Mouse (Mus musculus): Measurements from ENCODE around the gene Bhlhe41. TPM values are rescaled to one million over a fixed set of nuclear protein-coding genes. Genes with fewer than 3 reads are reported as not detected.

Gene Bhlhe41
- polyA plus RNA-seq, 1 experiment from 2014 or later, result 6.6 TPM

- Histone ChIP-seq H3K9me3 (ENCODE audit: control insufficient read depth, low read length) (no peaks in the 10 kb centered on the region), H3K9ac (replicated peaks; ENCODE audit: low read depth, low read length) (no peak overlapping the region), H3K4me2 (ENCODE audit: low read depth, low read length) (no peak overlapping the region), H3K27me3 (ENCODE audit: control insufficient read depth, insufficient read depth, low read length) (no peaks in the 10 kb centered on the region), H3K4me3 (ENCODE audit: low read depth, low read length) (no peak overlapping the region), H3K4me1 (ENCODE audit: control insufficient read depth, insufficient read depth, low read length) (no peaks in the 10 kb centered on the region), H3K36me3 (ENCODE audit: control insufficient read depth, insufficient read depth, low read length) (no peaks in the 10 kb centered on the region), H3K27ac (ENCODE audit: low read depth, low read length) (no peak overlapping the region)
- no peak for ATAC-seq (ENCODE audit: low read depth)
- 79% methylated on average over 8 of the region's 8 CpGs for WGBS
Measured at GRCm38 (mm10) chr6:145832927-145833326, 32.4 kb downstream of the Bhlhe41 start.

GRCm38 (mm10) chr6:145830617-145831016 is 34.7 kb downstream of the Bhlhe41 start:
- Histone ChIP-seq H3K4me3 (ENCODE audit: low read depth, low read length) (no peak overlapping the region), H3K9ac (replicated peaks; ENCODE audit: low read depth, low read length) (no peak overlapping the region), H3K27me3 (ENCODE audit: control insufficient read depth, insufficient read depth, low read length) (no peaks in the 10 kb centered on the region), H3K4me1 (ENCODE audit: control insufficient read depth, insufficient read depth, low read length) (no peaks in the 10 kb centered on the region), H3K4me2 (ENCODE audit: low read depth, low read length) (no peak overlapping the region), H3K27ac (ENCODE audit: low read depth, low read length) (no peak overlapping the region), H3K36me3 (ENCODE audit: control insufficient read depth, insufficient read depth, low read length) (no peaks in the 10 kb centered on the region), H3K9me3 (ENCODE audit: control insufficient read depth, low read length) (no peaks in the 10 kb centered on the region)
- ATAC-seq (ENCODE audit: low read depth), result 0 out of 2 replicates have a peak, but pooled peaks have one; percentile 44
- 64% methylated on average over 9 of the region's 9 CpGs for WGBS

- Histone ChIP-seq H3K36me3 (ENCODE audit: control insufficient read depth, insufficient read depth, low read length) (no peaks in the 10 kb centered on the region), H3K4me3 (ENCODE audit: low read depth, low read length) (no peak overlapping the region), H3K27ac (ENCODE audit: low read depth, low read length) (no peak overlapping the region), H3K4me1 (ENCODE audit: control insufficient read depth, insufficient read depth, low read length) (no peaks in the 10 kb centered on the region), H3K9me3 (ENCODE audit: control insufficient read depth, low read length) (no peaks in the 10 kb centered on the region), H3K4me2 (ENCODE audit: low read depth, low read length) (no peak overlapping the region), H3K27me3 (ENCODE audit: control insufficient read depth, insufficient read depth, low read length) (no peaks in the 10 kb centered on the region), H3K9ac (replicated peaks; ENCODE audit: low read depth, low read length) (no peak overlapping the region)
- ATAC-seq (ENCODE audit: low read depth), result peak; percentile 82; the same call in 1 of the 2 replicates
- 16% methylated on average over 8 of the region's 8 CpGs for WGBS
Measured at GRCm38 (mm10) chr6:145830117-145830516, 35.2 kb downstream of the Bhlhe41 start.

GRCm38 (mm10) chr6:145829062-145829835 is 36.1 kb downstream of the Bhlhe41 start:
- H3K27me3 ChIP-seq (ENCODE audit: control insufficient read depth, insufficient read depth, low read length), result no peaks in the 10 kb centered on the region
- H3K4me2 ChIP-seq (ENCODE audit: low read depth, low read length), result no peak overlapping the region
- H3K27ac ChIP-seq (ENCODE audit: low read depth, low read length), result no peak overlapping the region
- H3K9me3 ChIP-seq (ENCODE audit: control insufficient read depth, low read length), result no peaks in the 10 kb centered on the region
- ATAC-seq (ENCODE audit: low read depth), result no peak
- no peak overlapping the region for H3K4me3 ChIP-seq (ENCODE audit: low read depth, low read length)
- 84% methylated on average over 16 of the region's 16 CpGs for WGBS
- no peak overlapping the region for H3K9ac ChIP-seq (replicated peaks; ENCODE audit: low read depth, low read length)
- H3K36me3 ChIP-seq (ENCODE audit: control insufficient read depth, insufficient read depth, low read length), result no peaks in the 10 kb centered on the region
- H3K4me1 ChIP-seq (ENCODE audit: control insufficient read depth, insufficient read depth, low read length), result no peaks in the 10 kb centered on the region

- WGBS, result 97% methylated on average over 4 of the region's 4 CpGs
- Histone ChIP-seq H3K9ac (replicated peaks; ENCODE audit: low read depth, low read length) (no peak overlapping the region), H3K27ac (ENCODE audit: low read depth, low read length) (no peak overlapping the region), H3K36me3 (ENCODE audit: control insufficient read depth, insufficient read depth, low read length) (no peaks in the 10 kb centered on the region), H3K4me1 (ENCODE audit: control insufficient read depth, insufficient read depth, low read length) (no peaks in the 10 kb centered on the region), H3K9me3 (ENCODE audit: control insufficient read depth, low read length) (no peaks in the 10 kb centered on the region), H3K4me3 (ENCODE audit: low read depth, low read length) (no peak overlapping the region), H3K4me2 (ENCODE audit: low read depth, low read length) (no peak overlapping the region), H3K27me3 (ENCODE audit: control insufficient read depth, insufficient read depth, low read length) (no peaks in the 10 kb centered on the region)
- no peak for ATAC-seq (ENCODE audit: low read depth)
Measured at GRCm38 (mm10) chr6:145826305-145826704, 39.1 kb downstream of the Bhlhe41 start.

- ATAC-seq (ENCODE audit: low read depth), result peak; percentile 71; the same call in 1 of the 2 replicates
- H3K27ac ChIP-seq (ENCODE audit: low read depth, low read length), result no peak overlapping the region
- H3K4me2 ChIP-seq (ENCODE audit: low read depth, low read length), result no peak overlapping the region
- H3K4me3 ChIP-seq (ENCODE audit: low read depth, low read length), result no peak overlapping the region
- H3K36me3 ChIP-seq (ENCODE audit: control insufficient read depth, insufficient read depth, low read length), result no peaks in the 10 kb centered on the region
- no peaks in the 10 kb centered on the region for H3K4me1 ChIP-seq (ENCODE audit: control insufficient read depth, insufficient read depth, low read length)
- H3K9ac ChIP-seq (replicated peaks; ENCODE audit: low read depth, low read length), result no peak overlapping the region
- H3K27me3 ChIP-seq (ENCODE audit: control insufficient read depth, insufficient read depth, low read length), result no peaks in the 10 kb centered on the region
- 65% methylated on average over 5 of the region's 5 CpGs for WGBS
- no peaks in the 10 kb centered on the region for H3K9me3 ChIP-seq (ENCODE audit: control insufficient read depth, low read length)
Measured at GRCm38 (mm10) chr6:145823588-145824234, 41.6 kb downstream of the Bhlhe41 start.

GRCm38 (mm10) chr6:145823103-145823502 is 42.3 kb downstream of the Bhlhe41 start:
- Histone ChIP-seq H3K27me3 (ENCODE audit: control insufficient read depth, insufficient read depth, low read length) (no peaks in the 10 kb centered on the region), H3K27ac (ENCODE audit: low read depth, low read length) (no peak overlapping the region), H3K4me3 (ENCODE audit: low read depth, low read length) (no peak overlapping the region), H3K36me3 (ENCODE audit: control insufficient read depth, insufficient read depth, low read length) (no peaks in the 10 kb centered on the region), H3K9ac (replicated peaks; ENCODE audit: low read depth, low read length) (no peak overlapping the region), H3K9me3 (ENCODE audit: control insufficient read depth, low read length) (no peaks in the 10 kb centered on the region), H3K4me2 (ENCODE audit: low read depth, low read length) (no peak overlapping the region), H3K4me1 (ENCODE audit: control insufficient read depth, insufficient read depth, low read length) (no peaks in the 10 kb centered on the region)
- ATAC-seq (ENCODE audit: low read depth), result peak; percentile 63
- WGBS, result 30% methylated on average over 6 of the region's 6 CpGs

GRCm38 (mm10) chr6:145822218-145822617 is 43.1 kb downstream of the Bhlhe41 start:
- WGBS, result 76% methylated on average over 5 of the region's 5 CpGs
- H3K4me3 ChIP-seq (ENCODE audit: low read depth, low read length), result no peak overlapping the region
- H3K27ac ChIP-seq (ENCODE audit: low read depth, low read length), result no peak overlapping the region
- no peaks in the 10 kb centered on the region for H3K27me3 ChIP-seq (ENCODE audit: control insufficient read depth, insufficient read depth, low read length)
- H3K36me3 ChIP-seq (ENCODE audit: control insufficient read depth, insufficient read depth, low read length), result no peaks in the 10 kb centered on the region
- H3K4me1 ChIP-seq (ENCODE audit: control insufficient read depth, insufficient read depth, low read length), result no peaks in the 10 kb centered on the region
- ATAC-seq (ENCODE audit: low read depth), result no peak
- no peak overlapping the region for H3K4me2 ChIP-seq (ENCODE audit: low read depth, low read length)
- no peak overlapping the region for H3K9ac ChIP-seq (replicated peaks; ENCODE audit: low read depth, low read length)
- no peaks in the 10 kb centered on the region for H3K9me3 ChIP-seq (ENCODE audit: control insufficient read depth, low read length)

GRCm38 (mm10) chr6:145819151-145819550 is 46.2 kb downstream of the Bhlhe41 start:
- Histone ChIP-seq H3K4me3 (ENCODE audit: low read depth, low read length) (no peak overlapping the region), H3K4me1 (ENCODE audit: control insufficient read depth, insufficient read depth, low read length) (no peaks in the 10 kb centered on the region), H3K27ac (ENCODE audit: low read depth, low read length) (no peak overlapping the region), H3K9ac (replicated peaks; ENCODE audit: low read depth, low read length) (no peak overlapping the region), H3K4me2 (ENCODE audit: low read depth, low read length) (no peak overlapping the region), H3K27me3 (ENCODE audit: control insufficient read depth, insufficient read depth, low read length) (no peaks in the 10 kb centered on the region), H3K36me3 (ENCODE audit: control insufficient read depth, insufficient read depth, low read length) (no peaks in the 10 kb centered on the region), H3K9me3 (ENCODE audit: control insufficient read depth, low read length) (no peaks in the 10 kb centered on the region)
- WGBS, result 89% methylated on average over 9 of the region's 9 CpGs
- ATAC-seq (ENCODE audit: low read depth), result no peak

Measured in neural tube, embryonic 14.5 days (tissue).